Mouse (Mus musculus): ENCODE measurements at regions not wholly inside any gene's neighbourhood (a gene's known extent, or its start where the extent isn't known, plus 50 kb on each side); places are given as distances from the start of the nearest gene placed in this dataset.

- no peak for DNase-seq (ENCODE audit: low read depth, low spot score)
- ATAC-seq = no peak
- no peak for TF ChIP-seq CTCF (IDR thresholded peaks at IDR 0.05)
- POLR2A ChIA-PET = no interaction called here
- H3K27me3 ChIP-seq = no peaks in the 10 kb centered on the region
- CTCF ChIA-PET = no interaction called here
- in situ Hi-C loops (cut with MboI; ENCODE audit: low pct_unique_long_range_greater_than_20kb) = no loop called here
Observed at GRCm38 (mm10) chr5:132774141-132774680, 231.1 kb upstream of the Auts2 start.

GRCm38 (mm10) chr5:132760396-132760795 lies 217.3 kb upstream of the Auts2 start:
- CTCF ChIA-PET = no interaction called here
- in situ Hi-C loops (cut with MboI; ENCODE audit: low pct_unique_long_range_greater_than_20kb) = no loop called here
- no peaks in the 10 kb centered on the region for H3K27me3 ChIP-seq
- POLR2A ChIA-PET = no interaction called here
- TF ChIP-seq CTCF (IDR thresholded peaks at IDR 0.05) = no peak
- ATAC-seq (no peak), DNase-seq (ENCODE audit: low read depth, low spot score) (no peak)

GRCm38 (mm10) chr5:132759751-132760150 lies 216.6 kb upstream of the Auts2 start:
- no peak for DNase-seq (ENCODE audit: low read depth, low spot score)
- in situ Hi-C loops (cut with MboI; ENCODE audit: low pct_unique_long_range_greater_than_20kb) = no loop called here
- no peaks in the 10 kb centered on the region for H3K27me3 ChIP-seq
- ATAC-seq = no peak
- no peak for TF ChIP-seq CTCF (IDR thresholded peaks at IDR 0.05)
- POLR2A ChIA-PET = no interaction called here
- CTCF ChIA-PET = no interaction called here

- CTCF ChIA-PET = no interaction called here
- in situ Hi-C loops (cut with MboI; ENCODE audit: low pct_unique_long_range_greater_than_20kb) = no loop called here
- no peak for ATAC-seq
- DNase-seq (ENCODE audit: low read depth, low spot score) = no peak
- no peak for TF ChIP-seq CTCF (IDR thresholded peaks at IDR 0.05)
- H3K27me3 ChIP-seq = no peaks in the 10 kb centered on the region
- POLR2A ChIA-PET = no interaction called here
Observed at GRCm38 (mm10) chr5:132758941-132759340, 215.8 kb upstream of the Auts2 start.

- ChIA-PET CTCF (no interaction called here), POLR2A (no interaction called here)
- no peak for TF ChIP-seq CTCF (IDR thresholded peaks at IDR 0.05)
- H3K27me3 ChIP-seq = no peaks in the 10 kb centered on the region
- no peak for DNase-seq (ENCODE audit: low read depth, low spot score)
- no peak for ATAC-seq
- in situ Hi-C loops (cut with MboI; ENCODE audit: low pct_unique_long_range_greater_than_20kb) = no loop called here
Observed at GRCm38 (mm10) chr5:132737966-132738365, 194.8 kb upstream of the Auts2 start.

- CTCF ChIA-PET = no interaction called here
- no peaks in the 10 kb centered on the region for H3K27me3 ChIP-seq
- ATAC-seq (no peak), DNase-seq (ENCODE audit: low read depth, low spot score) (no peak)
- no peak for TF ChIP-seq CTCF (IDR thresholded peaks at IDR 0.05)
- POLR2A ChIA-PET = interaction anchor here (0.6 kb wide), 1 partner anchor 320 kb away, joined by 3 read pairs; no protein-coding TSS in a partner anchor
- in situ Hi-C loops (cut with MboI; ENCODE audit: low pct_unique_long_range_greater_than_20kb) = no loop called here
Observed at GRCm38 (mm10) chr5:132728689-132729189, 185.6 kb upstream of the Auts2 start.

GRCm38 (mm10) chr5:132724467-132724866 lies 181.3 kb upstream of the Auts2 start:
- POLR2A ChIA-PET = no interaction called here
- no peak for TF ChIP-seq CTCF (IDR thresholded peaks at IDR 0.05)
- no peaks in the 10 kb centered on the region for H3K27me3 ChIP-seq
- no peak for ATAC-seq
- no peak for DNase-seq (ENCODE audit: low read depth, low spot score)
- CTCF ChIA-PET = interaction anchor here (0.9 kb wide), 1 partner anchor 23 kb away, joined by 3 read pairs; no protein-coding TSS in a partner anchor
- in situ Hi-C loops (cut with MboI; ENCODE audit: low pct_unique_long_range_greater_than_20kb) = no loop called here

- DNase-seq (ENCODE audit: low read depth, low spot score) (no peak), ATAC-seq (no peak)
- no peak for TF ChIP-seq CTCF (IDR thresholded peaks at IDR 0.05)
- CTCF ChIA-PET = no interaction called here
- POLR2A ChIA-PET = no interaction called here
- H3K27me3 ChIP-seq = no peaks in the 10 kb centered on the region
- in situ Hi-C loops (cut with MboI; ENCODE audit: low pct_unique_long_range_greater_than_20kb) = no loop called here
Observed at GRCm38 (mm10) chr5:132710301-132710700, 167.2 kb upstream of the Auts2 start.

GRCm38 (mm10) chr5:132707531-132707930 lies 164.4 kb upstream of the Auts2 start:
- ChIA-PET POLR2A (no interaction called here), CTCF (no interaction called here)
- no peaks in the 10 kb centered on the region for H3K27me3 ChIP-seq
- TF ChIP-seq CTCF (IDR thresholded peaks at IDR 0.05) = no peak
- in situ Hi-C loops (cut with MboI; ENCODE audit: low pct_unique_long_range_greater_than_20kb) = no loop called here
- DNase-seq (ENCODE audit: low read depth, low spot score) = no peak
- no peak for ATAC-seq

- in situ Hi-C loops (cut with MboI; ENCODE audit: low pct_unique_long_range_greater_than_20kb) = no loop called here
- POLR2A ChIA-PET = no interaction called here
- CTCF ChIA-PET = no interaction called here
- ATAC-seq (no peak), DNase-seq (ENCODE audit: low read depth, low spot score) (no peak)
- no peak for TF ChIP-seq CTCF (IDR thresholded peaks at IDR 0.05)
- H3K27me3 ChIP-seq = no peaks in the 10 kb centered on the region
Observed at GRCm38 (mm10) chr5:132703455-132704100, 160.4 kb upstream of the Auts2 start.

- no peak for ATAC-seq
- in situ Hi-C loops (cut with MboI; ENCODE audit: low pct_unique_long_range_greater_than_20kb) = no loop called here
- TF ChIP-seq CTCF (IDR thresholded peaks at IDR 0.05) = no peak
- ChIA-PET CTCF (no interaction called here), POLR2A (no interaction called here)
- no peaks in the 10 kb centered on the region for H3K27me3 ChIP-seq
- no peak for DNase-seq (ENCODE audit: low read depth, low spot score)
Observed at GRCm38 (mm10) chr5:132702573-132702972, 159.4 kb upstream of the Auts2 start.

- H3K27me3 ChIP-seq = no peaks in the 10 kb centered on the region
- no peak for TF ChIP-seq CTCF (IDR thresholded peaks at IDR 0.05)
- DNase-seq (ENCODE audit: low read depth, low spot score) (no peak), ATAC-seq (no peak)
- in situ Hi-C loops (cut with MboI; ENCODE audit: low pct_unique_long_range_greater_than_20kb) = no loop called here
- ChIA-PET POLR2A (no interaction called here), CTCF (no interaction called here)
Observed at GRCm38 (mm10) chr5:132690784-132691183, 147.6 kb upstream of the Auts2 start.
